Mouse (Mus musculus) T-helper 17 cell (primary cell): ENCODE measurements around the gene Uqcc2.

Experiments used
- in situ Hi-C, 2 experiments: fragments of 300-600 bp; cut with MboI, MseI; formaldehyde crosslinking; loops; 1 replicate in 1 of 2; 2 replicates in 1 of 2; pipeline ENCODE4 v1.15.1; 2025; ENCODE audit warnings: high pct_unique_total_duplicates in 2 of 2

Gene Uqcc2

GRCm38 (mm10) chr17:27082796-27083195 is 50.9 kb downstream of the Uqcc2 start:
- in situ Hi-C loops, result no loop called here

GRCm38 (mm10) chr17:27081868-27082267 is 51.8 kb downstream of the Uqcc2 start:
- in situ Hi-C loops, result no loop called here

- in situ Hi-C loops, result no loop called here
Measured at GRCm38 (mm10) chr17:27078499-27078898, 55.2 kb downstream of the Uqcc2 start.

- in situ Hi-C loops, result no loop called here
Measured at GRCm38 (mm10) chr17:27077920-27078319, 55.8 kb downstream of the Uqcc2 start.

- in situ Hi-C loops, result no loop called here
Measured at GRCm38 (mm10) chr17:27077133-27077532, 56.6 kb downstream of the Uqcc2 start.

- in situ Hi-C loops, result no loop called here
Measured at GRCm38 (mm10) chr17:27074849-27075745, 58.6 kb downstream of the Uqcc2 start.

GRCm38 (mm10) chr17:27074236-27074635 is 59.5 kb downstream of the Uqcc2 start:
- in situ Hi-C loops, result no loop called here

- in situ Hi-C loops, result no loop called here
Measured at GRCm38 (mm10) chr17:27073778-27074177, 59.9 kb downstream of the Uqcc2 start.

GRCm38 (mm10) chr17:27073126-27073525 is 60.6 kb downstream of the Uqcc2 start:
- in situ Hi-C loops, result no loop called here
